Mouse (Mus musculus): Measurements from ENCODE around the gene Cdkl5. TPM values are rescaled to one million over a fixed set of nuclear protein-coding genes. Genes with fewer than 3 reads are reported as not detected.

Cdkl5 gene
- total RNA-seq, 1 experiment from 2014 or later = 14.2 TPM

DNA sequence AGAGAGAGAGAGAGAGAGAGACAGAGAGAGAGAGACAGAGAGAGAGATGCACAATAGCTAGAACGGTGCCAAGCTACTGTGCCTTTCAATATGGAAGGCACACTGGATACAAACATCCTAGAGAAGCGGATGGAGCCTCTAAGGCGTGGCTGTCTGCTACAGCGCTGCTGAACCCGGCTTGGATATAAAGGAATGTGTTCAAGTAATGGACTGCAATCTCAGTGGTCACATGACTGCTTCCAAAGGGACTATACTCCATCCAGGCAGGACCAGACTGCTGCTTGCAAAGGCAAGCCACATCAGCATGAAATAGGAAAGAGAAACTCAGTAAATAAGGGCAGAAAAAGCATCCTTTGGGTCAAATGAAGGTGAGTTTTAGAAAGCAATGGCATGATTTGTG is 258.9 kb downstream of the Cdkl5 start, which contains the start of gene Ppef1:
Gene Ppef1 (minus strand): TSS at position 116 of the 400 bp plus-strand sequence.
- no peak for DNase-seq

Other genes with a start within 250 kb of the Cdkl5 start
- not detected in 2 replicates for gene Rs1, start 226.7 kb downstream of the Cdkl5 start, total RNA-seq (2021)
- gene Gja6, start 87.7 kb downstream of the Cdkl5 start, total RNA-seq (2021) = 0.37 TPM in 1 of 2 replicates, not detected in the other
- gene Scml2, start 122.5 kb upstream of the Cdkl5 start, total RNA-seq (2021) = 2.1 and 2.4 TPM in 2 replicates